In genomic region chr1:172349916-172350812, GRCm38 (mm10) we compare ENCODE assay signal across 8 mouse cellular contexts. TPM values are rescaled to one million over a fixed set of nuclear protein-coding genes. Genes with fewer than 3 reads are reported as not detected.
DNase-seq lines count a peak whose midpoint lies in the region; ATAC-seq and TF ChIP-seq lines count a peak whose summit lies in the region.

No protein-coding gene starts in this region.

- 0 out of 2 replicates have a peak overlapping the region, but pooled peaks have one; percentile 0 for H3K4me2 ChIP-seq in heart, embryonic 16.5 days (ENCODE audit: low read depth, low read length)
- peak overlapping the region; percentile 35 for H3K4me2 ChIP-seq in midbrain, embryonic 11.5 days

- 16% methylated on average over 18 of the region's 19 CpGs for WGBS in heart, embryonic 16.5 days
- 5% methylated on average over 19 of the region's 19 CpGs for WGBS in midbrain, embryonic 11.5 days

- intact Hi-C loops in heart, postnatal 10 days (cut with DNase I) = no loop called here

- no peaks in the 10 kb centered on the region for H3K9me3 ChIP-seq in heart, embryonic 16.5 days (replicated peaks; ENCODE audit: control insufficient read depth, low read length)
- no peaks in the 10 kb centered on the region for H3K9me3 ChIP-seq in midbrain, embryonic 11.5 days (ENCODE audit: control insufficient read depth, low read length)

- H3K4me1 ChIP-seq in heart, embryonic 16.5 days (ENCODE audit: control insufficient read depth, insufficient read depth, low read length) = peaks cover 3% of the 10 kb centered on the region; the same call in 1 of the 2 replicates
- H3K4me1 ChIP-seq in midbrain, embryonic 11.5 days (ENCODE audit: control insufficient read depth, insufficient read depth, low read length) = peaks cover 36% of the 10 kb centered on the region

- no peak overlapping the region for H3K4me3 ChIP-seq in heart, embryonic 16.5 days (ENCODE audit: low read length)
- no peak overlapping the region; the same call in 1 of the 2 replicates for H3K4me3 ChIP-seq in layer of hippocampus, adult 2 months
- H3K4me3 ChIP-seq in midbrain, embryonic 11.5 days (ENCODE audit: low read depth, low read length) = no peak overlapping the region

- DNase-seq in heart, postnatal 10 days = no peak
- peak; percentile 94 for DNase-seq in brain, adult 2 months (ENCODE audit: low read depth, low spot score)
- peak; percentile 58 for DNase-seq in forelimb bud, embryonic 11.5 days (ENCODE audit: low read depth, low spot score)
- peak; percentile 60 to 88 for DNase-seq in layer of hippocampus, adult 2 months (ENCODE audit: low spot score in 2 of 2)
- DNase-seq in midbrain, embryonic 11.5 days (ENCODE audit: low spot score, missing footprints) = peak; percentile 98
- peak; percentile 20 to 31 for DNase-seq in urinary bladder, postnatal 36 days (ENCODE audit: low spot score in 2 of 2)
- DNase-seq in adipocyte (ENCODE audit: low spot score) = no peak

- no peak; the same call in 1 of the 2 replicates for ATAC-seq in heart, embryonic 16.5 days (replicated peaks; ENCODE audit: extremely low read depth, insufficient read depth, low FRiP score)
- peak; percentile 98 for ATAC-seq in midbrain, embryonic 11.5 days (ENCODE audit: low FRiP score)

- no peaks in the 10 kb centered on the region for H3K36me3 ChIP-seq in heart, embryonic 16.5 days (ENCODE audit: control insufficient read depth, insufficient read depth)
- no peaks in the 10 kb centered on the region for H3K36me3 ChIP-seq in midbrain, embryonic 11.5 days (ENCODE audit: control insufficient read depth, insufficient read depth, low read length)

- no peak for TF ChIP-seq CTCF in layer of hippocampus, adult 2 months (conservative IDR thresholded peaks at IDR 0.05)

- no peak overlapping the region for H3K9ac ChIP-seq in heart, embryonic 16.5 days (ENCODE audit: low read length)
- peak overlapping the region; percentile 41 for H3K9ac ChIP-seq in midbrain, embryonic 11.5 days (ENCODE audit: low read length)

- peaks cover 15% of the 10 kb centered on the region for H3K27me3 ChIP-seq in heart, embryonic 16.5 days (ENCODE audit: control insufficient read depth, insufficient read depth, low read length)
- no peaks in the 10 kb centered on the region for H3K27me3 ChIP-seq in midbrain, embryonic 11.5 days (ENCODE audit: control insufficient read depth, insufficient read depth, low read length)

- H3K27ac ChIP-seq in heart, embryonic 16.5 days (ENCODE audit: low read length) = no peak overlapping the region
- H3K27ac ChIP-seq in layer of hippocampus, adult 2 months = peak overlapping the region; percentile 91
- peak overlapping the region; percentile 95 for H3K27ac ChIP-seq in midbrain, embryonic 11.5 days (ENCODE audit: low read depth, low read length)

RNA-seq across cellular contexts. Expression of gene Kcnj10, which starts 9.2 kb away (rescaled TPM):
- polyA plus RNA-seq in heart, embryonic 16.5 days (2015; fragmentation: Nextera tagmentation; extraction: Ambion mirVana) = 0.04 and 0.05 TPM in 2 replicates
- total RNA-seq in heart, postnatal 10 days (2021) = under 1 TPM; 0.05 to 0.19 TPM
- total RNA-seq in layer of hippocampus, adult 2 months (2021) = 10 to 100 TPM; 83.2 to 91.6 TPM
- polyA plus RNA-seq in midbrain, embryonic 11.5 days (2014; fragmentation: Nextera tagmentation; extraction: Ambion mirVana) = 0.75 TPM in 2 replicates

RNA-seq across cellular contexts. Expression of gene Kcnj9, which starts 21.0 kb away (rescaled TPM):
- polyA plus RNA-seq in heart, embryonic 16.5 days (2015; fragmentation: Nextera tagmentation; extraction: Ambion mirVana) = not detected in 2 replicates
- total RNA-seq in heart, postnatal 10 days (2021) = not detected
- 10 to 100 TPM; 67.2 to 69.2 TPM for total RNA-seq in layer of hippocampus, adult 2 months (2021)
- polyA plus RNA-seq in midbrain, embryonic 11.5 days (2014; fragmentation: Nextera tagmentation; extraction: Ambion mirVana) = 0.37 and 0.43 TPM in 2 replicates

RNA-seq across cellular contexts. Expression of gene Pigm, which starts 26.2 kb away (rescaled TPM):
- polyA plus RNA-seq in heart, embryonic 16.5 days (2015; fragmentation: Nextera tagmentation; extraction: Ambion mirVana) = 3.5 and 3.7 TPM in 2 replicates
- total RNA-seq in heart, postnatal 10 days (2021) = 1 to 10 TPM; 9.1 TPM
- total RNA-seq in layer of hippocampus, adult 2 months (2021) = 1 to 10 TPM; 8.3 to 9.2 TPM
- 11.0 and 12.2 TPM in 2 replicates for polyA plus RNA-seq in midbrain, embryonic 11.5 days (2014; fragmentation: Nextera tagmentation; extraction: Ambion mirVana)

RNA-seq across cellular contexts. Expression of gene Atp1a2, which starts 52.3 kb away (rescaled TPM):
- 18.7 and 20.7 TPM in 2 replicates for polyA plus RNA-seq in heart, embryonic 16.5 days (2015; fragmentation: Nextera tagmentation; extraction: Ambion mirVana)
- total RNA-seq in heart, postnatal 10 days (2021) = 100 to 1,000 TPM; 228 to 235 TPM
- 100 to 1,000 TPM; 585 to 600 TPM for total RNA-seq in layer of hippocampus, adult 2 months (2021)
- polyA plus RNA-seq in midbrain, embryonic 11.5 days (2014; fragmentation: Nextera tagmentation; extraction: Ambion mirVana) = 1.4 and 1.9 TPM in 2 replicates

Comparison
In these comparisons a context has a peak if more than half of its experiments do, and no peak if none do; other contexts are left out.
1. DNase-seq: peak in brain, adult 2 months (single experiment), forelimb bud, embryonic 11.5 days (single experiment), layer of hippocampus, adult 2 months (2 of 2), midbrain, embryonic 11.5 days (single experiment) and urinary bladder, postnatal 36 days (2 of 2); none in heart, postnatal 10 days (0 of 2) and adipocyte (single experiment).
2. RNA of gene Kcnj10, which starts 9.2 kb away (total RNA-seq): 83.2 to 91.6 TPM in layer of hippocampus, adult 2 months; 0.05 to 0.19 TPM in heart, postnatal 10 days; every median in the first group is over 10 times any median in the second.
3. RNA of gene Kcnj9, which starts 21.0 kb away (total RNA-seq): 67.2 to 69.2 TPM in layer of hippocampus, adult 2 months; not detected in heart, postnatal 10 days; every median in the first group is over 10 times any median in the second.